Mouse (Mus musculus): ENCODE measurements at regions not wholly inside any gene's neighbourhood (a gene's known extent, or its start where the extent isn't known, plus 50 kb on each side); places are given as distances from the start of the nearest gene placed in this dataset.

GRCm38 (mm10) chr13:26865930-26866555, 96.1 kb upstream of the Hdgfl1 start:
- H3K9ac ChIP-seq (ENCODE audit: low read length), result no peak overlapping the region
- H3K4me2 ChIP-seq, result no peak overlapping the region
- H3K4me1 ChIP-seq (ENCODE audit: control insufficient read depth, insufficient read depth, low read length), result no peaks in the 10 kb centered on the region
- H3K9me3 ChIP-seq (ENCODE audit: control insufficient read depth, low read length), result no peaks in the 10 kb centered on the region
- ATAC-seq (ENCODE audit: low FRiP score), result no peak
- WGBS, result 69% methylated on average over 4 of the region's 4 CpGs
- no peaks in the 10 kb centered on the region for H3K36me3 ChIP-seq (ENCODE audit: control insufficient read depth, insufficient read depth, low read length)
- DNase-seq (ENCODE audit: low spot score, missing footprints), result no peak
- no peaks in the 10 kb centered on the region for H3K27me3 ChIP-seq (ENCODE audit: control insufficient read depth, insufficient read depth, low read length)
- H3K27ac ChIP-seq (ENCODE audit: low read depth, low read length), result no peak overlapping the region
- no peak overlapping the region for H3K4me3 ChIP-seq (ENCODE audit: low read depth, low read length)

- Histone ChIP-seq H3K4me2 (no peak overlapping the region), H3K27me3 (ENCODE audit: control insufficient read depth, insufficient read depth, low read length) (no peaks in the 10 kb centered on the region), H3K4me3 (ENCODE audit: low read depth, low read length) (no peak overlapping the region), H3K36me3 (ENCODE audit: control insufficient read depth, insufficient read depth, low read length) (no peaks in the 10 kb centered on the region), H3K27ac (ENCODE audit: low read depth, low read length) (no peak overlapping the region), H3K9me3 (ENCODE audit: control insufficient read depth, low read length) (no peaks in the 10 kb centered on the region), H3K9ac (ENCODE audit: low read length) (no peak overlapping the region), H3K4me1 (ENCODE audit: control insufficient read depth, insufficient read depth, low read length) (no peaks in the 10 kb centered on the region)
- no peak for DNase-seq (ENCODE audit: low spot score, missing footprints)
- no peak for ATAC-seq (ENCODE audit: low FRiP score)
- 83% methylated on average over 3 of the region's 3 CpGs for WGBS
These were observed 97.8 kb upstream of the Hdgfl1 start for GRCm38 (mm10) chr13:26867794-26868193.

- WGBS, result 78% methylated on average over 7 of the region's 7 CpGs
- H3K4me2 ChIP-seq, result no peak overlapping the region
- DNase-seq (ENCODE audit: low spot score, missing footprints), result no peak
- no peak for ATAC-seq (ENCODE audit: low FRiP score)
- H3K36me3 ChIP-seq (ENCODE audit: control insufficient read depth, insufficient read depth, low read length), result no peaks in the 10 kb centered on the region
- H3K9me3 ChIP-seq (ENCODE audit: control insufficient read depth, low read length), result no peaks in the 10 kb centered on the region
- H3K4me1 ChIP-seq (ENCODE audit: control insufficient read depth, insufficient read depth, low read length), result no peaks in the 10 kb centered on the region
- no peak overlapping the region for H3K9ac ChIP-seq (ENCODE audit: low read length)
- H3K27me3 ChIP-seq (ENCODE audit: control insufficient read depth, insufficient read depth, low read length), result no peaks in the 10 kb centered on the region
- no peak overlapping the region for H3K27ac ChIP-seq (ENCODE audit: low read depth, low read length)
- no peak overlapping the region for H3K4me3 ChIP-seq (ENCODE audit: low read depth, low read length)
These were observed 140.9 kb upstream of the Prl start for GRCm38 (mm10) chr13:26916477-26916876.

GRCm38 (mm10) chr13:26932695-26933438, 124.5 kb upstream of the Prl start:
- ATAC-seq (ENCODE audit: low FRiP score) (peak; percentile 94), DNase-seq (ENCODE audit: low spot score, missing footprints) (peak; percentile 93)
- Histone ChIP-seq H3K27ac (ENCODE audit: low read depth, low read length) (peak overlapping the region; percentile 67), H3K4me1 (ENCODE audit: control insufficient read depth, insufficient read depth, low read length) (peaks cover 12% of the 10 kb centered on the region), H3K36me3 (ENCODE audit: control insufficient read depth, insufficient read depth, low read length) (no peaks in the 10 kb centered on the region), H3K9ac (ENCODE audit: low read length) (peak overlapping the region; percentile 33; the same call in 1 of the 2 replicates), H3K9me3 (ENCODE audit: control insufficient read depth, low read length) (no peaks in the 10 kb centered on the region), H3K27me3 (ENCODE audit: control insufficient read depth, insufficient read depth, low read length) (no peaks in the 10 kb centered on the region), H3K4me2 (no peak overlapping the region), H3K4me3 (ENCODE audit: low read depth, low read length) (no peak overlapping the region)
- WGBS, result 5% methylated on average over 4 of the region's 4 CpGs

- ATAC-seq (ENCODE audit: low FRiP score) (no peak), DNase-seq (ENCODE audit: low spot score, missing footprints) (peak; percentile 85)
- Histone ChIP-seq H3K36me3 (ENCODE audit: control insufficient read depth, insufficient read depth, low read length) (no peaks in the 10 kb centered on the region), H3K4me1 (ENCODE audit: control insufficient read depth, insufficient read depth, low read length) (peaks cover 12% of the 10 kb centered on the region), H3K27me3 (ENCODE audit: control insufficient read depth, insufficient read depth, low read length) (no peaks in the 10 kb centered on the region), H3K9me3 (ENCODE audit: control insufficient read depth, low read length) (no peaks in the 10 kb centered on the region), H3K27ac (ENCODE audit: low read depth, low read length) (peak overlapping the region; percentile 44), H3K4me3 (ENCODE audit: low read depth, low read length) (no peak overlapping the region), H3K4me2 (no peak overlapping the region), H3K9ac (ENCODE audit: low read length) (no peak overlapping the region)
- 40% methylated on average over 5 of the region's 5 CpGs for WGBS
These were observed 123.5 kb upstream of the Prl start for GRCm38 (mm10) chr13:26933838-26934237.

- Histone ChIP-seq H3K9me3 (ENCODE audit: control insufficient read depth, low read length) (no peaks in the 10 kb centered on the region), H3K27ac (ENCODE audit: low read depth, low read length) (no peak overlapping the region), H3K4me2 (no peak overlapping the region), H3K4me3 (ENCODE audit: low read depth, low read length) (no peak overlapping the region), H3K4me1 (ENCODE audit: control insufficient read depth, insufficient read depth, low read length) (no peaks in the 10 kb centered on the region), H3K27me3 (ENCODE audit: control insufficient read depth, insufficient read depth, low read length) (no peaks in the 10 kb centered on the region), H3K9ac (ENCODE audit: low read length) (no peak overlapping the region), H3K36me3 (ENCODE audit: control insufficient read depth, insufficient read depth, low read length) (no peaks in the 10 kb centered on the region)
- no peak for ATAC-seq (ENCODE audit: low FRiP score)
- no peak for DNase-seq (ENCODE audit: low spot score, missing footprints)
These were observed 116.9 kb upstream of the Prl start for GRCm38 (mm10) chr13:26940436-26940835.

GRCm38 (mm10) chr13:26944487-26944886, 112.9 kb upstream of the Prl start:
- no peaks in the 10 kb centered on the region for H3K36me3 ChIP-seq (ENCODE audit: control insufficient read depth, insufficient read depth, low read length)
- ATAC-seq (ENCODE audit: low FRiP score) (no peak), DNase-seq (ENCODE audit: low spot score, missing footprints) (no peak)
- no peaks in the 10 kb centered on the region for H3K4me1 ChIP-seq (ENCODE audit: control insufficient read depth, insufficient read depth, low read length)
- 85% methylated on average over 3 of the region's 3 CpGs for WGBS
- H3K9me3 ChIP-seq (ENCODE audit: control insufficient read depth, low read length), result no peaks in the 10 kb centered on the region
- no peak overlapping the region for H3K4me2 ChIP-seq
- H3K4me3 ChIP-seq (ENCODE audit: low read depth, low read length), result no peak overlapping the region
- H3K9ac ChIP-seq (ENCODE audit: low read length), result no peak overlapping the region
- no peaks in the 10 kb centered on the region for H3K27me3 ChIP-seq (ENCODE audit: control insufficient read depth, insufficient read depth, low read length)
- no peak overlapping the region for H3K27ac ChIP-seq (ENCODE audit: low read depth, low read length)

GRCm38 (mm10) chr13:26951461-26951860, 105.9 kb upstream of the Prl start:
- no peak overlapping the region for H3K27ac ChIP-seq (ENCODE audit: low read depth, low read length)
- no peaks in the 10 kb centered on the region for H3K36me3 ChIP-seq (ENCODE audit: control insufficient read depth, insufficient read depth, low read length)
- ATAC-seq (ENCODE audit: low FRiP score), result no peak
- H3K4me2 ChIP-seq, result no peak overlapping the region
- 90% methylated on average over 2 of the region's 2 CpGs for WGBS
- no peak overlapping the region for H3K4me3 ChIP-seq (ENCODE audit: low read depth, low read length)
- no peaks in the 10 kb centered on the region for H3K4me1 ChIP-seq (ENCODE audit: control insufficient read depth, insufficient read depth, low read length)
- DNase-seq (ENCODE audit: low spot score, missing footprints), result no peak
- no peaks in the 10 kb centered on the region for H3K9me3 ChIP-seq (ENCODE audit: control insufficient read depth, low read length)
- H3K27me3 ChIP-seq (ENCODE audit: control insufficient read depth, insufficient read depth, low read length), result no peaks in the 10 kb centered on the region
- no peak overlapping the region for H3K9ac ChIP-seq (ENCODE audit: low read length)

GRCm38 (mm10) chr13:26953834-26954233, 103.5 kb upstream of the Prl start:
- H3K36me3 ChIP-seq (ENCODE audit: control insufficient read depth, insufficient read depth, low read length), result no peaks in the 10 kb centered on the region
- H3K27ac ChIP-seq (ENCODE audit: low read depth, low read length), result no peak overlapping the region
- DNase-seq (ENCODE audit: low spot score, missing footprints), result no peak

More at GRCm38 (mm10) chr13:26953834-26954233, 103.5 kb upstream of the Prl start:
- H3K4me1 ChIP-seq (ENCODE audit: control insufficient read depth, insufficient read depth, low read length), result no peaks in the 10 kb centered on the region
- ATAC-seq (ENCODE audit: low FRiP score), result no peak
- 91% methylated on average over 2 of the region's 2 CpGs for WGBS
- H3K4me2 ChIP-seq, result no peak overlapping the region
- no peaks in the 10 kb centered on the region for H3K9me3 ChIP-seq (ENCODE audit: control insufficient read depth, low read length)
- no peak overlapping the region for H3K4me3 ChIP-seq (ENCODE audit: low read depth, low read length)
- H3K27me3 ChIP-seq (ENCODE audit: control insufficient read depth, insufficient read depth, low read length), result no peaks in the 10 kb centered on the region
- H3K9ac ChIP-seq (ENCODE audit: low read length), result no peak overlapping the region

Measured in midbrain, embryonic 11.5 days (tissue).